Mouse (Mus musculus) mature B cell (primary cell): ENCODE results near the gene Herpud1.

ENCODE experiments used
- in situ Hi-C: fragments of 300-500 bp; cut with MboI; formaldehyde crosslinking; loops from 2 replicates; pipeline ENCODE4 v1.14.3; 2019

The Herpud1 gene

DNA sequence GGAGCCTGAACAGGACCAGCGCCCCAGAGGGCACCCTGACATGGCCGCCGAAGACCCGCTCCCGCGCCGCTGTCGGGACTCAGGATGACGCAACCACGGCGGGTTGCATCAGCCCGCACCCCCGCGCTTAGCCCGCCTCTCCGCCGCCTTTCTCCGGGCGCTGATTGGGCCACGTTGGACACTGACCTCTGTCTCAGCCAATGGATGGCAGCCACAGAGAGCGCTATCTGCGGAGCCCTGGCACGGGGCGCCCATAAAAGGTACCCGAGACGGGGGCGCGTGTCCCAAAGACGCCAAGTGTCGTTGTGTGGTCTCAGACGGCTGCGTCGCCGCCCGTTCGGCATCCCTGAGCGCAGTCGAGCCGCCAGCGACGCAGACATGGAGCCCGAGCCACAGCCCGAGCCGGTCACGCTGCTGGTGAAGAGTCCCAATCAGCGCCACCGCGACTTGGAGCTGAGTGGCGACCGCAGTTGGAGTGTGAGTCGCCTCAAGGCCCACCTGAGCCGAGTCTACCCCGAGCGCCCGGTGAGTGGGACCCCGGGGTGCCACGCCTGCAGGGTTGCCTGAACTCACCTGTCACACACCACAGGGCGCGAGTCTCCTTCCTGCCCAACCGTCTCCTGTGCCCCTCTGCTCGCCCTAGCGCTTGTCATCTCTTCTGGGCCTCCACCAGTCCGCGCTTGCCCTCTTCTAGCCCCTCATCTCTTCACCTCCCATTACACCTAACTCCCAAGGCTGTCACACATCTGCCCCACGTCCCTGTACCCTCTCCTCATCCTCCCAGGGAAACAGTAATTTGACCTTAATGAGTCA is at the start of gene Herpud1:
TSS of gene Herpud1 (plus strand) at position 225 of the 813 bp plus-strand sequence.
- in situ Hi-C loops: no loop called here

DNA sequence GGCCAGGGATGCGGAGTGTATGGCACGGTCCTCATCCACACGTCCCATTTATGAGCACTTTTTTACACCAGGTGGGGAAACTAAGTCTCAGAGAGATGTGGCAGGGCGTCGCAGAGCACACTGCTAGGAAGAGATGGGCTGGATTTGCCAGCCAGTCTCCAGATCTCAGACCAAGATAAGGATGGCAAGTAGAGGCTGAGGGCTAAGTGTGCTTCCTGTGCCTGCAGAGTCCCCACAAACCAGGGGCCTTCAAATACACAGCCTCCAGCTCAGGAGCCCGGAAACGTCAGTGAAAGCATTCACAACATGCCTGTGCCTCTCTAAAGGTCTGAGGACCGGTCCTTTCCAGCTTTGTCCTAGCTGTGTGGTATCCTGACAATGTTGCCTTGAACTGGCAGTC is 48.7 kb upstream of the Herpud1 start:
- in situ Hi-C loops: no loop called here

DNA sequence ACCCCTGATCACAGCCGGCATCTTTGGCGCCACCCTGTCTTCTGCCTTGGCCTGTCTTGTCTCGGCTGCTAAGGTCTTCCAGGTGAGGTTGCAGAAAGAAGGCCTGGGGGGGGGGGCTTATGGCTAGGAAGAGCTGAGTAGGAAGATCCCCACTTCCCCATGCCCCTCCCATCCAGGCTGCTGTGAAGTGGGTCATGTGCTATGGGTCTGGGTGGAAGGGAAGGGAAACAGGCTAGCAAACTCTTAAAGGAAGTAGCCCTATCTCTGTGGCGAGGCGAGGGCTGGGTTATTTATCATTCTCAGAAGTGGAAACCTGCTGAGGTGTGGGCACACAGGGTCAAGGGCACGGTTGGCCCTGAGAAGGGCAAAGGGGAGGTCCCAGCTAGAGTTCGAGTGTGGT is 45.4 kb upstream of the Herpud1 start:
- in situ Hi-C loops: no loop called here

DNA sequence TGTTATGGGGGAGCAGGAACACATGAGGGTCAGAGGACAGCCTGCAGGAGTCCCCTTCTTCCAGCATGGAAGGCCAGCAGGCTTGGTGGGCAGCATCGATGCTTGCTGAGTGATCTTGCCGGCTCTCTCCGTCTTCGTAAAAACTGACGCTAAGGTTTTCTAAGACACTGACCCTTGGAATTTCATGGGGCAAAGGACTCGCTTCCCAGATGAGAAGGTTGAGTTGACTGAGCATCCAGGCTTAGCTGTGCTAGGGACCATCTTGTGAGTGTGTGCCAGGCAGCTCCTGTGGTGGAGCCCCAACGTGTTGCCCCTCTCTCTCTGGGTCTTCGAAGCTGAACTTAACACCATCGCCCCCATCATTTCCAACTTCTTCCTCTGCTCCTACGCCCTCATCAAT is 43.5 kb upstream of the Herpud1 start:
- in situ Hi-C loops: no loop called here

DNA sequence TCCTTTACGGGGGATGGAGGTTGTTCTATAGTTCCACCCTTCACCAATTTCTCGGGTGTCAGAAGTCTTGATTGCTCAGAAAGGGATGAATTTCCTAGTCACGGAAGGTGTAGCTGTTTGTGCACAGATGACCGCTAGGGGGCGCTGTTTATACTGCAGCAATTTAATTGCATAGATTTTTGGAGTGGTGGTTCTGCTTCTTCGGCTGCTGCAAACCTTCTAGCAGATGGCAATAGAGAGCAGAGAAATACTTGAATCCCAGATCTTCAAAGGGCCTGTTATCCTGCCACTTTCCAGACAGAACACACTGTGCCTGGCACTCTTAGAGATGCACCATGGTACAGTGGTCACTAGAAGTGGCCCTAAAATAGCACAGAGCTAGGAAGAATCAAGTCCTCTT is 42.9 kb upstream of the Herpud1 start:
- in situ Hi-C loops: no loop called here

DNA sequence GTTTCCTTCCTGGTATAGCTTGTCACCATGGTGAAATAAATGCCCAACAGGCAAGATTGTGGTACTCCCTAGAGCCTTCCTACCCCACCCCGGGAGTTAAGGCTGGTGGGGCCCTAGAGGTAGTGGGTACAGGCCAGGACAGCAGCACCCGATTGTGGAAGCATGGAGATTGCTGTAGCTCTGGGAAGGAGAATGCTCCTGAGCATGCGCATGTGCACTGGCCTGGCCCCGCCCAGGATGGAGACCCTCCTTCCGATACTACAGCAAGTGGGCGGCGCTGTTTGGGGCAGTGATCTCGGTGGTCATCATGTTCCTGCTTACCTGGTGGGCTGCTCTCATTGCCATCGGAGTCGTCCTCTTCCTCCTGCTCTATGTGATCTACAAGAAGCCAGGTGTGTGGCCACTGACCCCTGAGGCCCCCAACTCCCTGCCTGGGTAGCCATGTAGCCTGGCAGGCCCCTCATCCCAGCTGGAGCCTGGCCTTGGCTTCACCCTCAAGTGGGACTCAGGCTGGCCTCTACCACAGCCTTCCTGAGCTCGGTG is 42.4 kb upstream of the Herpud1 start:
- in situ Hi-C loops: no loop called here

DNA sequence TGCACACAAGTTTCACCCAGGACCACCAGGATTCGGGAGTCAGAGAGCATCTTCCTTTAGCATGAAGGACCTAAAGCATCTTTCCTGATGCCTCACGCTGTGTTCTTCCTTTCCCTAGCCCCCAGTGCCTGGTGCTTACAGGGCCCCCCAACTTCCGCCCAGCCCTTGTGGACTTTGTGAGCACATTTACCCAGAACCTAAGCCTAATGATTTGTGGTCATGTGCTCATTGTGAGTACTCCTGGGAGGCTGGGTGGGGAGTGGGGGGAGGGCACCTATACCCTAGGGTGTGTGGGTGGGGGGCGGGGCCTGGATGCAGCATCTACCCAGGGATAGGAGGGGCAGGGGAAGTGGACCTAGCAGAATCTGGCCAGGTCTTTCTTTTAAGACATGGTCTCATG is 40.6 kb upstream of the Herpud1 start:
- in situ Hi-C loops: loop anchor here (5.0 kb wide), 1 partner anchor 37 kb away; no protein-coding TSS in a partner anchor

GRCm38 (mm10) chr8:94346264-94346663 is 40.0 kb upstream of the Herpud1 start:
- in situ Hi-C loops: loop anchor here (5.0 kb wide), 1 partner anchor 36 kb away; no protein-coding TSS in a partner anchor

GRCm38 (mm10) chr8:94348425-94348824 is 37.8 kb upstream of the Herpud1 start:
- in situ Hi-C loops: loop anchor here (5.0 kb wide), 1 partner anchor 34 kb away; no protein-coding TSS in a partner anchor

- in situ Hi-C loops: no loop called here
These were observed 32.1 kb upstream of the Herpud1 start for GRCm38 (mm10) chr8:94354069-94354531.

- in situ Hi-C loops: no loop called here
These were observed 31.7 kb upstream of the Herpud1 start for GRCm38 (mm10) chr8:94354571-94354970.

GRCm38 (mm10) chr8:94357220-94357619 is 29.0 kb upstream of the Herpud1 start:
- in situ Hi-C loops: no loop called here

DNA sequence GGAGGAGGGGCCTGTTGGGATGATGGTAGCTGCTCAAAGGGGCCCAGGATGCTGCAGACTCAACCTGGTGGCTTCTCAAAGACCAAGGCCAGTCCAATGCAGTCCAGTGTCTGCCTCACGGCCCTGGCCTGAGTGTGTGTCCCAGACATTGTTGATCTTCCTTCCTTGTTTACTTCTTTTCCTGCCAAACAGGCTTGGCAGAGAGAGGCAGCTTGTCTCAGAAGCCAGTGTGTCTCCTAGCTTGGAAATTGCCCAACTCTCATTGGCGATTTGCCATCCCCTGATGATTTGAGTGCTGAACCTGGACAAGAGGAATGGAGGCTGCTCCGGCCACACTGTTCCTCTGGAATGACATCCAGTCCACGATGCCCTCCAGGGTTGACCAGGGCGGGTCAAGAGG is 27.7 kb upstream of the Herpud1 start:
- in situ Hi-C loops: no loop called here

DNA sequence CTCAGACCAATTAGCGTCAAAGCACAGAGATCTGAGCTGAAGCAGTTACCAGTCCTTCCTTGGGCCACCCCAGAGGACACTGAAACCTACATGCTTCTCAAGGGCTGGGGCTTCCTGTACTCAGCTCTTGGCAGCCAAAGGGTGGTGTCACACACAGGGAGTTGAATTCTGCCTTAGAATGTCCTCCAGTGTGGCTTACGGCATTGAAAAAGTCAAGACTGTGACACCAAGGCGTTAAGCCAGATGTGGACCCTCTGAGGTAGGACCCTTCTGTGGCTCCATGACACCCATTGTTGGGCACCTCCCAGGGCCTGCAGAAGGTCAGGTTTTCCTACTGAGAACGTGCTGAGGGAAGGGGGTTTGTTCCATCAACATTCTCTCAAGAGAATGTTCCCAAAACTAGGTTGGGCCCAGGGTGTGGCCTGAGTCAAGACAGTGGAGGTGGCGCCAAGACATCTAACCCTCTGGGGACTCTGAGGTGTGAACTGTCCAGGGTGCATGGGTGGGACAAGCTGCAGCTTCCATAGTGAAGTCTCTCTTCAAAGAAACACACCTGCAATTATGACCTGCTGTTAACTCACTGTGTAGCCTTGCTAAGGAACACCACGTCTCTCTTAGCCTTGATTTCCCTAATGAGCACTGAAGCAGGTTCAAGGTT is 24.3 kb upstream of the Herpud1 start:
- in situ Hi-C loops: no loop called here

- in situ Hi-C loops: no loop called here
These were observed 23.5 kb upstream of the Herpud1 start for GRCm38 (mm10) chr8:94362607-94363239.

GRCm38 (mm10) chr8:94363288-94363688 is 22.9 kb upstream of the Herpud1 start:
- in situ Hi-C loops: no loop called here

DNA sequence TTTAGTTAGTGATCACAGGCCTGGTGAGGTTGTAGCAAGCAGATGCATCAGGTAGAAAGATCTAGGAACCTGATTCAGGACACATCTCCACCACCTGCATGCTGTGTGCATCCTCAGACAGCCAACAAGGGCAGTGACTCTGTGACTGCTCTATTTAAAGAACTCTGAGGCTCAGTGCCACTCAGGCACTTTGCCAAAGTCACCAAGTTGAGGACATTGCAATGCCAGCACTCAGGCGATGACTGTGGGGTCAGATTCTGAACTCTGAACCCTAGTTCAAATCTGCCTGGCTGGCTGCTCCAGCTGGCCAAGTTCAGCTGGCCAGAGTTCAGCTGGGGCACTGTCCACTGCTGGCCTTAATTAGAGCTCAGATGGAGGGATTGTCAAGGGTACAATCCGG is 22.3 kb upstream of the Herpud1 start:
- in situ Hi-C loops: no loop called here

- in situ Hi-C loops: no loop called here
These were observed 21.4 kb upstream of the Herpud1 start for GRCm38 (mm10) chr8:94364686-94365312.

GRCm38 (mm10) chr8:94365410-94365981 is 20.7 kb upstream of the Herpud1 start:
- in situ Hi-C loops: no loop called here

- in situ Hi-C loops: no loop called here
These were observed 15.4 kb upstream of the Herpud1 start for GRCm38 (mm10) chr8:94370839-94371238.

DNA sequence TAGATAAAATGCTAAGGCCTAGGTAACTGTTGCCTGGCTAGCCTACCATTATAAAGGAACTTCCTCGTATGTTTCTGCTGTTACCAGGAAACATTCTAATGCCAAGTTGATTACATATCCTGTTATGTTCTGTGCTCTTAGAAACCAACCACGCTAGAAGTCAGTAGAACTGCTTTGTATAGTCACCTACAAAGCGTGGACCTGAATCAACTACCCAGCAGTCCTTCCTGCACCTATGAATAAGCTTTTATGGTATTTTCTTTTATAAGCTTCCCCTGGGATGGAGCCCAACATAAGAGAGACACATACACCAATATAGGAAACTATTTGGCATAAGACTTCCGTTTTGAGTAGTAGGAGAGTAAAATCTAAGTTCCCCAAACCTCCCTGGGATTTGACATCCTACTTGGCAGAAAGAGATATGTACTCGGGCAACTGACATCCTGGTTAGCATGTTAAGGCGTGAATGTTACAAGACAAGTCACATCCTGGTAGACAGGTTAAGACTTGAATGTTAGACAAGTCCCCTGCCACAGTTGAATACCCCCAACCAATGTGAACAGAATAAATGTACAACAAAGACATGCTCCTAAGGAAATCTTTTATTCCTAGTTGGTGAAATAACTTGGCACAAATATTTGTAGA is 13.2 kb upstream of the Herpud1 start:
- in situ Hi-C loops: no loop called here
